Mouse (Mus musculus): ENCODE data around the gene Slc22a23.

The Slc22a23 gene

DNA sequence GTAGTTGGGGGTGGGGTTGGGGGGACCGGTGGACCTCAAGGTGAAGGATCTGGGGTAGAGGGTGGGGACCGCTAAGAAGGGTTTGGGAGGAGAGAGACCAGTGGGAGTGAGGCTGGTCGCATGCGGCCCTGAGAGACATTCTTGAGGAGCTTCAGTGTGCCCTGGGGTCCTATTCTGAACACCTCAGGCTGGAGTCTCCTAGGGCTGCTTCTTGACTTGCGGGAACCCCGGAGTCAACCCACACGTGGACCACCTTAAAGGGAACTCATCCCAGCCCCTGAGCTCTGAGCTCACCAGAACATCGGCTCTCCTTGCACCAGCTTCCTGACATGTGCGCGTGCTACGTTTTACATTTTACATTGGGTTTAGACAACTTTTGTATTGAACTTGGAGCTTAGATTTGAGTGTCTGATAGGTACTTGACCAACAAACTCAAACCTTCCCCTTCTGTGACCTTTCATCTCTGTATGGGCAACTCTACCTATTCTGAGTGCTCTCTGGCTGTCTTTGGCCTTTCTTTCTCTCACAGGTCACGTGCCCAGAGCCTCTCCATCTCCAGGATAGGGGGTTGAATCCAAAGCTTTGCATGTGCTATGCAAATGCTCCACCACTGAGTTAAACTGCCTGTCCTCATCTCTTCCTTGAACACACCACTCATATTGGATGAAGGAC lies 181.5 kb downstream of the Slc22a23 start:
- no peak for DNase-seq (ENCODE audit: low spot score in 2 of 2)

DNA sequence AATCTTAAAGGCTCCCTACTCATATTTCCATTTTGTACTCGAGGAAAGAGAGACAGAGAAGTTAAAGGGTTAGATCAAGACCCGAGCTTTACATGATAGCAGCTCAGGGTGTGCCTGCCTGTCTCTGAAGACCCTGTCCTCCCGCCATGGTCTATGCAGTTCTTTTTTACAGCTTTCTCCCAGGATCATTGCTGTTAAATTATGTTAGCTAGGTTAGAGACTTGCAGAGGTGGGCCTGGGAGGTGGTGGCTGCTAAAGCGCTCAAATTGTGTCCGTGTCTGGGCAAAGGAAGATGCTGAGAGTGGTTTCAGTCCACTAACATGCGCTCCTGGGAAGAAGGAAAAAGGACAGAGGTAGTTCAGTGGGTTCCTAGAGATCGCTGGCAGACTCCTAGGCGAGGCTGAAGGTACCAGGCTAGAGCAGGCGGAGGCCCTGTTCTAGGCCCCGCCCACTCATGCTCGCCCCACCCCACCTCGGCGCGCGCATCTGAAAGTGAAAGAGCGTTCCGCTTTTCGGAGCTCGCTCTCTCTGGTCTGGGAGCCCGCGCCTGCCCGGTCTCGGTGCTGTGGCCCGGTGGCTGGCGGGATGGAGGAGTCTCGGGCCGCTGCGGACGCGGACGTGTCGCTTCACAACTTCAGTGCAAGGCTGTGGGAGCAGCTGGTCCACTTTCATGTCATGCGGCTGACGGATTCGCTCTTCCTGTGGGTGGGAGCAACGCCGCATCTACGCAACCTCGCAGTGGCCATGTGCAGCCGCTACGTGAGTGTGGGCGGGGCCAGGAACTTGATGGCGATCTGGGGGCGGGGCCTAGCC lies 182.3 kb downstream of the Slc22a23 start, which contains the start of gene Psmg4:
Gene Psmg4, plus strand, starts transcription at position 474 of the 813 bp plus-strand sequence.
- DNase-seq (ENCODE audit: low spot score in 2 of 2), result peak; percentile 92 to 95

DNA sequence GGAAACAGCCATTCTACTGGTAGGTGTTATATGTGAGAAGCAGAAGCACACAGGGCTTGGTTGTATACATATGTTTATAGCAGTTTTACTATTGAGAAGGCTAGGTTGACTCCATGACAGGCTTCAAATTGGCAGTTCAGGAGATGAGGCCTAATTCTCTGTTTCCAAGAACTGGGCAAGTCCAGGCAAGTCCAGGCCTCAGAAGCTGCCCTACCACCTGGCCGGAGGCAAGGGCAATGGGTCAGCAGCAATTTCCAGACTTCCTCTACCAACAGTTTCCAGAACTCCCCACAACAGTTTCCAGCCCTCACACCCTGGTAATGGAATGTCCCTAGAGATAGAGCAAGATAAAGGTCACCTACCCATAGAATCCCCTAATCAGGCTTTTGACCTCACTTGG lies 185.1 kb downstream of the Slc22a23 start:
- no peak for DNase-seq (ENCODE audit: low spot score in 2 of 2)

DNA sequence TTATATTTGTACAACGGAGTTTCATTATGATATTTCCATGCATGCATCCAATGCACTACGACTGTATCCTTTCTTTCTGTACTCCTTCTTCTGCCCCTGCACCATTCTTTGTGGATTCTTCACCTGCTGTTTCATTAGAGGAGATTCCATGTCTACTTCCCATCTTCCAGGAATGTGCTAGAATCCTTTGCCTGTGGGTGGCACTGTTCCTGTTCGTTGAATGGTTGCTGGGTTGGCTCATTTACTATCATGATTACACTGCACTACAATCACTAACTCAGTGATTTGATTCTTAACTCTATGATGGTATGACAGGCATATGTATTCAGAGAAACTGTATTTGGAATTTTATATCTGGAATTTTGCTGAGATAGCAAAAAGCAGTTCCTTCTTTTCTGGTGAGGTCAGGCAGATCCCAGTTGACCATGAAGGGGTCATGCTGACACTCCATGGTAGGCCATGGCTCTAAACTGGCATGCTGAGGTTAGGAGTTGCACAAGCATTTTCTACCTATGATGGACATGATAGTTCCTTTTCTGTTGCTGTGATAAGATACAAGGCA lies 187.3 kb downstream of the Slc22a23 start:
- no peak for DNase-seq (ENCODE audit: low spot score in 2 of 2)

DNA sequence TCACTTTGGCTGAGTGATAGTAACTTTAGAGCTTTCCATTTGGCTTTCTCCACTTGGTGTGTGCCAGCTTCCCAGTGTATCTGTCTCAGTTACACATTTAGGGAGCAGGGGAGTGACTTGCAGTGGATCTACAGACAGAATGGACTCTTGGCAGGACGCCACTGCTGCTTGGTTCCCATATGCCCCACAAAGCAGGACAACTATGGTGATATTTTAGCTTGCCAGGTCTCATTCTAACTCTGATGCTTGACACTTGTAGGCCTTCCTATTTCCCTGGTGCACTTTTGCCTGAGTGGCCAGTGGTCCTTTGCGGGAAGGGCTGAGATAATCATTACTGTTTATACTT lies 188.2 kb downstream of the Slc22a23 start:
- no peak for DNase-seq (ENCODE audit: low spot score in 2 of 2)

DNA sequence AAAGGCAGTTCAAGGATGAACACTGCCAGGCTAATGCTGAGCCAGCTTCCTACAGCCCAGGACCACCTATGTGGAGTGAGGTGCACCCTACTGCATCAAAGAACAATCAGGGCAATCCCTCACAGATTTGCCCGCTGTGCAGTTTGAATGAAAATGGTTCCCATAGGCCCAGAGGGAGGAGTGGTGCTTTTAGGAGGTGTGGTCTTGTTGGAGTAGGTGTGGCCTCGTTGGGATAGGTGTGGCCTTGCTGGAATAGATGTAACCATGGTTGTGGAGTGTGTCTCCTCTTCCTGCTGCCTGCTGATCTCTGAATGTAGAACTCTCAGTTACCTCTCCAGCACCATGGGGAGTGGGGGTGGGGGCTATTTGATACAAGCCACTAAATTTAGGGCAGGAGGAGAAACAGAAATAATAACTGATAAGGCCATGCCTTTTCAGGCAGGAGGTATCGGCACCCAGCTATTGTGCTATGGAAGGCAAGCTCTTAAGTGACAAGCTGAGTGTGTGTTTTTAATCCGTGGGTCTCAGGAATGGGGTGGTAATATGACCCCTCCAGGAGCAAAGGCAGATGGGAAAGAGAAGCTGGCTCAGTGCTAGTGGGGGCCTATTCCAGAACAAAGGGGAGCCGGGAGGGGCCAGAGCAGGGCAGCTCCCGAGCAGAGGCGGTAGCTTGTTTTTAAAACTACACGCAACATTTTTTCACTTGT lies 188.7 kb downstream of the Slc22a23 start:
- DNase-seq (ENCODE audit: low spot score in 2 of 2), result no peak

DNA sequence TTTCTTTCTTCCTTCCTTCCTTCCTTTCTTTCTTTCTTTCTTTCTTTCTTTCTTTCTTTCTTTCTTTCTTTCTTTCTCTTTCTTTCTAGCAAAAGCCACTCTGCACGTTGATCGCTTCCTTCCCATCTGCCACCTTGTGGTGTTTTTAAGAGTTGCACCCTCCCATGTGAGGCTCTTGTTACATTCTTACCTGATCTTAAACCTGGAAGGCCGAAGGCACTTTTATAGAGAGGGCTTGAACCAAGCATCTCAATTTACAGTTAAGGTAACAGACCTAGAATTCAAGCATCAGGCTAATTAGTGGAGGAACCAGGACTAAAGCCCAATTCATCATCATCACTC lies 190.1 kb downstream of the Slc22a23 start:
- peak; percentile 80 to 87 for DNase-seq (ENCODE audit: low spot score in 2 of 2)

DNA sequence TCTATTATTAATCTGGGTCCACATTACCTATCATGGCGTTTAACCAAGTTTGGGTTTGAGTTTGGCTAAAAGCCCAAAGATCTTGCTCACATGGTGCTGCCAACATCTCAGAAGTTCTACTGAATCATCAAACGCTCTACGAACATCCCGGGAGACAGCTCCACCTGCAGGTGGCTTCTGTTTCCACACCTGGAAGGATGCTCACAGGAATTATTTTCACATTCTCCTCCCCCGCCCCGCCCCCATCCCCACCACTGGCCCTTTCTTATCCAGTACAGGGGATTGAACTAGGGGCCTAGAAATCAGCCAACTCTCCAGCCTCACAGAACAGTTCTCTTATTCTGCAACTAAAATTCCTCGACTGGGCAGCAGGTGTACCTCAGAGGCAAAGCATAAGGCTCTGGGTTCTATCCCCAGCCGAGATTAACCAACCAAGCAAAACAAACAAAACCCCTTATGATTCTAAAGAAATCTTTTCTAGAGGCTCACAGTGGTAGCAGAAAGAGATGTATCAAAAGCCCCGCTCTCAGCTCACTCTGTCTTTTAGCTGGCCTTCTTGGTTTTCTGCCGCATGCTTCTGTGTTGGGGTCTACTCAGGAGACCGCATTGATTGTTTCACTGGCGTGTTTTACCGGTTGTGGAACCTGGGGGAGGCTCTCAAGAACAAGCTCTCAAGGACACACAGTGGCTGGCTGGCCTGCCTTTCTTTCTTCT lies 190.6 kb downstream of the Slc22a23 start:
- DNase-seq (ENCODE audit: low spot score in 2 of 2), result peak; percentile 89

DNA sequence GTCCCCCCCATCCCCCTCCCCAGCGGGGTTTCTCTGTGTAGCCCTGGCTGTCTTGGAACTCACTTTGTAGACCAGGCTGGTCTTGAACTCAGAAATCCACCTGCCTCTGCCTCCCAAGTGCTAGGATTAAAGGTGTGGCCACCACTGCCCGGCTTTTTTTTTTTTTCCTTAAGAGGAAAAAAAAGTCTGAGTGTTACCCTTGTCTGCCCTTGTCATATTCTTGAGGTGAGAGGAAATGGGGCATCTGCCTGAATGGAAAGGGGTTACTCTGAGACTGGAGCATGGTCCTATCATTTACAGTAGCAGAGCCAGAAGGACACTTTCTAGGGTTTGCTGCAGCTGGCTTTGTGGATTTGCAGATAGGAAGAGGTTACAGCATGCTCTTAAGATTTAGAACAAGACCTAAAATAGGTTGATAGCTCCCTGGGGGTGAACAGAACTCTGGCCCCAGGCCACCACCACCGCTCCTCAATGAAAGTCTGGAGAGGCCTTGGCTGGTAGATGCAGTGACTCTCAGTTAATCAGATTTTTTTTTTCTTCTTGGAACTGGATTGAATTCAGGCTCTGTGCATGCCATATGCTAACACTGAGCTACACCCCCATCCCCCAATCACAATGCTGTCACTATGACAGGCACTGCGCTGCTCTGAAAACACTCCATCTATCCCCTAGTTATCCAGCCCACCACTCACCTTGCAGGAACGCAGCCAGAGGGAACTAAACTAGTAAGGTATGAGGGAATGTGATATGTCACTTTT lies 191.5 kb downstream of the Slc22a23 start:
- DNase-seq (ENCODE audit: low spot score in 2 of 2), result no peak

DNA sequence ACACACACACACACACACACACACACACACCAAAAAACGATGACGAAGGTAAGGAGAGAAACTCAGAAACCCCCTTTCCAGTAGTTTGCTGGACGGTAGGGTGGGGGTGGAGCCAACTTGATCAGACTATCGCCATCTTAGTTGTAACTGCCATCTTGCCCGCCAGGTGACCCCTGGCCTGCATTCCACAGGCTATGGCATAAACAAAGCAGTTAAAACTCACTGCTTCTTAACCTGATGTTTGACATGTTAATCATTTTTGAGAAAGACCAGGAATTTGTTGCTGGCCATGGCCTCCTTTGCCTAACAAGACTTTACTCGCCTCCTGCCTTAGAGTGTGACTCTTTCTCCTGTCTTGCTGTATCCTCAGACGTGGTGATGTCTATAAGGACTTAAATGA lies 192.3 kb downstream of the Slc22a23 start:
- no peak for DNase-seq (ENCODE audit: low spot score in 2 of 2)

DNA sequence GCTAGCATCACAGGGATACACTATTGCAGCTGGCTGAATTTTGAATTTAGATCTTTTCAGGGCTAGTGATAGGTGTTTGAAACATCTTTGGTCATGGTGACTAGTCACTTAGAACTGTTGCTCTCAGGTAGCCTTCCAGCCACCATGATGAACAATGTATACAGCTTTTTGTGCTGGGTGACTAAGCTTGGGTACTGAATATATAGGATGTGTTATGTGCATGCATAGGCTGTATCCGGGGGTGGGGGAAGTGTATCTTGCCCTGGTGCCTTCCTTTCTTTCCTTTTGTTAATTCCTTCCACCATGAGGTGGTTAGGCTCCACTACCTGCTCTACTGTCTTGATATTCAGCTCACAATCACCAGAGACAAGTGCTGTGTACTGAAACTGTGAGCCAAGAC lies 193.6 kb downstream of the Slc22a23 start:
- DNase-seq (ENCODE audit: low spot score in 2 of 2), result no peak

DNA sequence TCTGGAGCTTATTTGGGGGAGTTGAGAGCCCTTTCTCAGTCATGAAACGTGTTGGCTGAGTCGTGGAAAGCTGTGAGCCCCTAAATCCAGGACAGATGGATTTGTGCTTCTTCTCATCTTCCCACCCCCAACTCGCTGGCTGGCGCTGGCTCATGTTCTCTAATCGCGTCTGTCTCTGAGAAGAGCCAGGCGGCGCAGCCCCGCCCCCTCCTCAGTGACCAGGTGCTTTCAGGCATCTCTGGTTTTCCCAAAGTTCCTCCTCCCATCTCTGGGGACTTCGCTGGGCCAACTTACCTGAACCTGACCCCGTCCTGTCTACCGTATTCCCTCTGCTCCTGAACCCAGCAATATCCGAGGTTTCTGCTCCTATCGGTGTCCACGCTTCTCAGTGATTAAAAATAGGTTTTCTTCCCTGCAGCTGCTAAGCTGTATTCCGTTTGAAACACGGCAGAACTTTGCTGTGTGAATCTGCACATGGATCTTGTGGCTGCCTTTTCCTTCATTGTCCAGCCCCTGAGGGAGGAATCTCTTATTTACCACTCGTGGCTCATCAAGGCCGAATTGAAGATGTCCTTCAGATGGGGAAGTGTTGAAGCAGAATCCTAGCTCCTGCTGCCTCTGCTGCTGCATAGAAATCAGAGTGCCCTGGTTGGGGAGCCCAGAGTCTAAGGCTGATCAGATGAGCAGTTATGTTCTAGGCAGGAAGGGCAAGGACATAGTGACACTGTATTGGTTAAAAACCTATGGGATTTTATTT lies 194.5 kb downstream of the Slc22a23 start:
- peak; percentile 69 to 77 for DNase-seq (ENCODE audit: low spot score in 2 of 2)

DNA sequence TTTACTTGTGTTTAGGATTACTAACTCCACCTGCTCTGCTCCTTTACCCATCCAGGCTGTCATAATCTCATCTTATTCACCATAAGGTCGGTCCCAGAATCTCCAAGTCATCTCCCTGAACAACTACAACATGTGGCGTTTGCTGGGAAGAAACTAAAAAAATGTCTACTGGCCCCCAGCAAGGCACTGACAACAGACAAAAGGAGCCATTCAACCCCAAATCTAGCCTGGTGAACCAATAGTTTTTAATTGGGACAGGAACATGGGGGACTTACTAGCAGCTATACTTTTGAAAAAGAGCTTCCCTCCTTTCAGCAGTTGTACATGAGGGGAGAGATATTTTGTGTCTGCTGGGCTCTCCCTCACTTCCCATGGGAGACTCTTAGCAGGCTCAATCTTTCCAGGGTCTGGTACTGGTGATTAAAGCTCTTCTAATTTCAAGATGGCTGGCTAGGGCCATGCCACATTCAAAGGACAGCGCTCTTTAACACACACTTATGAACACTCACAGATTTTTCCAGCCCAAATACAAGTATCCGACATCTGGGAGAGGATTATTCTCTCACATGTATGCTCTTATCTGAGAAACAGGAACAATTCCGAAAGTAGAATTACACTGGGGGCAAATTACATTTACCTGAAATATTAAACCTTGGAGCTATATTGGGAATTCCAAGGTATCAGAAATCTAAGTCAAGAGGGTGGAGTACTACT lies 195.4 kb downstream of the Slc22a23 start:
- no peak for DNase-seq (ENCODE audit: low spot score in 2 of 2)

DNA sequence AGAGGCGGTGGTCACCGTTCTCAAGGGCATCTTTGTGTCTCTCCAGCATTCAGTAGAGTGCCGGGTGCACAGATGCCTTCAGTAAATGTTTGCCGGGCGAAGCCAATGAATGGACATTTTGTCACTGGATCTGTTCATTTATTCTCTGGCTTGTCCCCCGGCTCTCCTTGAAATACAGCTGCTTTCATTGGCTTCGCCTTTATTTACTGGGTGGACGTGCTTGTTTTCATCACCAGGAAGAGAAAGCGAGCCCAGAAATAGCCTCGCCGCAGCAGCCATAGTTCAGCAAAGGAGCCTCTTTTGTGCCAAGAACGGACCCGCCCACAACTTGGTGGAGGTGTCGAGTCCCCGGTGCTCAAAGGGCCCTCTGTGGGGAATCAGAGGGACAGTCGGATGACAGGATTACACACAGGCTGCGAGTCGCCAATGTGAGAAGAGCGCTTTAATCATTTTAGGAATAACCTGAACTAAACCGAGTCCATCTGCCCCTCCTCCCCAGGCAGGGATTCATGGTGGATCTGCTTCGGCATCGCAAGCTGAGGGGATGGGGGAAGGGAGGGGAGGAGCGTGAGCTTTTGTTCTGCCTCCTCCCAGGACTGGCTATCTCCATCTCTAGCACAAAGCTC lies 196.1 kb downstream of the Slc22a23 start:
- DNase-seq (ENCODE audit: low spot score in 2 of 2), result peak; percentile 68 to 82

DNA sequence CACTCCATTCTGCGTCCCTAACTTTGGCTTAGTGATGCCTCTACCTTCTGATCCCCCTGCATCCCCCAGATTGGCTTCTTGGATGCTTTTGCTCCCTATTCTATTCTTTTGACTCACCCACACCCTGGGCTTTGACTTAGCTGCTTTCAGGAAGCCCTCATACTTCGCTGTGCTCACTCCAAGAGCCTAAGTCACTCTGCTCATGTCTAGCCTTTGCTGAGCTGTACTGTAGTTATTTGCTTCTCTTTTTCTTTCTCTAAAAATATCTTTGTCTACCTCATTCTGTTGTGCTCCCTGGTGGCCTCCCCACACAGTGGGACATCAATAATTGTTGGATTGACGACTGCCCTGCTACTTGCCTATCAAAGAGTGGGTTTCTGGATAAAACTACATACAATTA lies 196.8 kb downstream of the Slc22a23 start:
- DNase-seq (ENCODE audit: low spot score in 2 of 2), result no peak

DNA sequence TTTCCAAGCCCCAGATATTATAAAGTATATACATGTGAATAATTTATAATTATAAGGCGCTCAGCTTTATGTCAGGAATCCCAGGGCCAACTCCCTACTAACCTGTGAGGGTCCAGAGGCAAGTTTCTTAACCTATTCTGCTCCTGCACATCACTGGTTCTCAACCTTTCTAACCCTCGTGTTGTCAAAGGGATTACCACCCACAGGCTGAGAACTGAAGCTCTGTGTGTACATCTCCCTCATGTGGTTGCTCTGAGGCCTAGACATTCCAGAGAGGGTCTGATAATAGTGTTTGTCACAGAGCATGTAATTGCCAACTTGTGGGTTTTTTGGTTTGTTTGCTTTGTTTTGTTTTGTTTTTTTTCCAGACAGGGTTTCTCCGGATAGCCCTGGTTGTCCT lies 198.1 kb downstream of the Slc22a23 start:
- peak in 1 of 2 experiments; percentile 1 for DNase-seq (ENCODE audit: low spot score in 2 of 2)

DNA sequence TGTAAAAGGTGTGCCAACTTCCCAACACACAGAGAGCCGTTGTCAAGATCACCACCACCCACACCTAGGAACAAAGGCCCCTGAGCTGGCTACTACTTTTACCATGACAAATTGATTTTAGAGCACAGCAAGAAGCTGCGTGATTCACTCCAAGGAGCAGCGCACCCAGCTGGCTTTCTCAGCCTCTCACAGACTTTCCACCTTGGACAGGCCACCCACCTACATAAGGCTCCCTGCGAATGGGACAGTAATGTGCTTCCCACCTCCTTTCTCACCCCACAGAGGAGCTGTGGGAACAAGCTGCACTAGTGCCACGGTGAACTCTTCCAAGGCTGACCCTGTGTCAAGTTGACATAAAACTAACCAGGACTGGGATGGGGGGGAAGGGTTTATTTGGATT lies 201.6 kb downstream of the Slc22a23 start:
- no peak for DNase-seq (ENCODE audit: low spot score in 2 of 2)

DNA sequence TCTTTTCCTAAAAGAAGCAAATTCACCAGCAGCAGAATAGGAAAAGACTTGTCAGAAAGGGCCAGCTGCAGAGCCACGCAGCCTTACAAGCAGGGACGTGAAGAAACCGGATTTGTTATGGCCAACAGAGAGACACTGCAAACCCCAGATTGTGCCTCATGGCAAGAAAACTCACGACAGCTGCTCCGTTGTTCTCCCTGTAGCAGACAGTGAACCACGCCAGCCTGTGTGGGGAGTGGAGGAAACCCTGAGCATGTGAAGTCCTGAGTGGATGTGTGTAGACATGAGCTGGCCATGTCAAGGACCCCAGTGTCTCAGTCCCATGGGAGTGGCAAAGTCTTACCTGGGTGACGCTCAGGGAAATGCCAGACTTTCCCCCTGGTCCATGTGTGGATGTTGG lies 208.4 kb downstream of the Slc22a23 start:
- DNase-seq (ENCODE audit: low spot score in 2 of 2), result peak in 1 of 2 experiments; percentile 66

DNA sequence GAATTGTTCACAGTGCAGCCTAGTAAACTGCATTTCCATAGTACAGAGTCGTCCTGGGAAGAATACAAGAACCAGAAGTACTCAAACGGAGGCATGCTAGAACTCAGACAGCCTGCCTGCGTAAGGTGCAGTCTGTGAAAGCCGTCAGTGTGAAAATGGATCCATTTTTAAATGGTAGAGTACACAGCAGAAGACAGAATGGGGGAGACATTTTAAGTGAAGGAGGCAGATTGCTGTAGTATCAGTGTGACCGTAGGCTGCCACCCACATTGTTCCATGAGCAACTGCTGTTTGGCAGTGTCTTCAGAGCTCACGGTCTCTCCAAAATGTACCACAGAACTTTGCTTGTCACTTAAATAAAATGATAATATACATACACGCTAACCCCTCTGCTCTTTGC lies 210.7 kb downstream of the Slc22a23 start:
- DNase-seq (ENCODE audit: low spot score in 2 of 2), result peak; percentile 70 to 79

Data from right cerebral cortex, adult 2 months (tissue).